Mouse (Mus musculus) granulocyte monocyte progenitor cell, adult 5-6 weeks (primary cell): ENCODE measurements around the gene Glis3. TPM values are rescaled to one million over a fixed set of nuclear protein-coding genes. Genes with fewer than 3 reads are reported as not detected.

Experiments used
- total RNA-seq, 2 experiments: library from RNA; stranded (forward) in 1 of 2; stranded (reverse) in 1 of 2; fragments of 200-712, 200-1000 nt in 1 of 2; fragments of >200 nt in 1 of 2; fragmentation: Nextera tagmentation in 1 of 2; gene quantifications; 2 replicates each; pipeline ENCODE4 v1.2.3; 2014 to 2017

The Glis3 gene
- total RNA-seq, 2 experiments from 2014 or later: 4.5 to 10.0 TPM

Other genes starting within 250 kb of the Glis3 start
- gene Slc1a1, start 155.0 kb upstream of the Glis3 start, total RNA-seq (2014; fragmentation: Nextera tagmentation): not detected in 2 replicates
- gene Slc1a1, start 155.0 kb upstream of the Glis3 start, total RNA-seq (2017): not detected in 2 replicates